Mouse (Mus musculus) intestine, postnatal 0 days (tissue): Measurements from ENCODE around the gene Frmd4b. TPM values are rescaled to one million over a fixed set of nuclear protein-coding genes. Genes with fewer than 3 reads are reported as not detected.

Experiments used
- ATAC-seq: fragments of 200-750 bp; cut with Nextera tagmentation; 2 replicates; pipeline ENCODE4 v1.8.0; 2017; ENCODE audit warnings: mild to moderate bottlenecking, moderate TSS enrichment, moderate library complexity
- H3K27ac ChIP-seq: fragments of 300-500 bp; sonication (generic); 2 replicates; pipeline ENCODE4 v1.5.1; 2014; ENCODE audit warnings: mild to moderate bottlenecking, low read depth, low read length, moderate library complexity
- H3K27me3 ChIP-seq: fragments of 300-500 bp; sonication (generic); replicated peaks from 2 replicates; pipeline ENCODE4 v1.6.1; 2014; ENCODE audit warnings: low read length, mixed read lengths; ENCODE audit not compliant: control insufficient read depth, insufficient read depth
- H3K36me3 ChIP-seq: fragments of 300-500 bp; sonication (generic); 2 replicates; pipeline ENCODE4 v1.6.1; 2014; ENCODE audit warnings: mild to moderate bottlenecking, moderate library complexity; ENCODE audit not compliant: control insufficient read depth, insufficient read depth
- H3K4me1 ChIP-seq: fragments of 300-500 bp; sonication (generic); replicated peaks from 2 replicates; pipeline ENCODE4 v1.6.1; 2014; ENCODE audit warnings: antibody characterized with exemption, low read length, mixed read lengths; ENCODE audit not compliant: control insufficient read depth, insufficient read depth
- H3K4me2 ChIP-seq: fragments of 300-500 bp; sonication (generic); replicated peaks from 2 replicates; pipeline ENCODE4 v1.6.1; 2014; ENCODE audit warnings: low read depth, mild to moderate bottlenecking, moderate library complexity
- H3K4me3 ChIP-seq: fragments of 300-500 bp; sonication (generic); 2 replicates; pipeline ENCODE4 v1.5.1; 2014; ENCODE audit warnings: low read depth, low read length
- H3K9ac ChIP-seq: fragments of 300-500 bp; sonication (generic); 2 replicates; pipeline ENCODE4 v1.6.1; 2014; ENCODE audit warnings: mild to moderate bottlenecking, low read depth, low read length
- H3K9me3 ChIP-seq: fragments of 300-500 bp; sonication (generic); 2 replicates; pipeline ENCODE4 v1.6.1; 2016; ENCODE audit warnings: mixed run types; ENCODE audit not compliant: control insufficient read depth
- CTCF ChIP-seq: sonication (generic); IDR thresholded peaks from 2 replicates; pipeline ENCODE4 v1.5.1; 2016; ENCODE audit warnings: low read depth, mild to moderate bottlenecking, control low read depth, antibody characterized with exemption, moderate library complexity
- WGBS: fragments of 180-500 bp; shearing (Covaris S2); extraction: QIAGEN DNeasy Blood & Tissue Kit; methylation state at CpG from one replicate; pipeline ENCODE4 v1.1.7; 2014; 5-methylcytosine and 5-hydroxymethylcytosine counted together
- polyA plus RNA-seq: library from polyadenylated mRNA; unstranded; fragments of >200 nt; fragmentation: Nextera tagmentation; extraction: Ambion mirVana; gene quantifications from 2 replicates; pipeline ENCODE4 v1.2.1, GENCODE M21; 2015

Frmd4b gene
- polyA plus RNA-seq, 1 experiment from 2014 or later: 5.1 TPM

DNA sequence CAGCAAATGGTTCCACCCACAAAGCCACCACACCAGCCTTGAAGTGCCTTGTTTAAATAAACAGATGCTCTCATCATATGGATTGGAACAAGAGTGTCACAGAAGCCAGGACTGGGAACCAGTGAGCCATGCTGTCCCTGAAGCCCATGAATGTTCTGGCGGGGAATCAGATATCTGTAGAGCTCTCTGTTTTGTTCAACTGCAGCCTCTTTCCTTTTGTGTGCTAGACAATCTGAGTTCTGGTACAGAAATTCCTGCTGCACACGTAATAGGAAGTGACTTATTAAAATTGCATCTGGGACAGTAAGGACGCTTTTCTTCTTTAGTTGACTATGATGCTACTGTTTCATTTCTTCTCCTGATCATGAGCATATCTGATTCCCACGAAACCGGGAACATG is 173.2 kb downstream of the Frmd4b start:
- TF ChIP-seq CTCF: no peak
- Histone ChIP-seq H3K9ac (no peak overlapping the region), H3K27ac (no peak overlapping the region), H3K4me2 (no peak overlapping the region), H3K9me3 (no peaks in the 10 kb centered on the region), H3K27me3 (no peaks in the 10 kb centered on the region), H3K4me1 (no peaks in the 10 kb centered on the region), H3K4me3 (no peak overlapping the region), H3K36me3 (no peaks in the 10 kb centered on the region)
- WGBS: 83% methylated on average over 5 of the region's 5 CpGs
- ATAC-seq: no peak

DNA sequence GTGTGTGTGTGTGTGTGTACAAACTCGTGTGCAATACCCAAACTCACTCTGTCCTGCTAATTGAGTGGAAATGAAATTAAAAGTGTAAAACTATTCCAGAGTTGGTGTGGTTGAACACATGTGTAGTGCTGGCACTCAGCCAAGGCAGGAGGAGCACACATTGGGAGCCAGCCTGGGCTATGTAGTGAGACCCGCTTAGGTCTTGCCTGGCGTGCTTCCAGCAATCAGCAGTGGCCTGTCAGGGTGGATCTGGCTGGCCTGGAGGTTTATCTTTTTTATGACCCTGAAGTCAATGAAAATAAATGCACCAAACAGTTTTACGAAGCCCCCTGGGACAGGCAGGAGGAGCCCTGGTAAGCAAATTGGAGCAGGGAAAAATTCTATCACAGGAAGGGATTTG is 173.8 kb downstream of the Frmd4b start:
- WGBS: 42% methylated on average over 4 of the region's 4 CpGs
- no peak for TF ChIP-seq CTCF
- no peaks in the 10 kb centered on the region for H3K4me1 ChIP-seq
- no peaks in the 10 kb centered on the region for H3K36me3 ChIP-seq
- no peak overlapping the region for H3K4me2 ChIP-seq
- H3K27me3 ChIP-seq: no peaks in the 10 kb centered on the region
- ATAC-seq: no peak
- H3K9me3 ChIP-seq: no peaks in the 10 kb centered on the region
- no peak overlapping the region for H3K9ac ChIP-seq
- no peak overlapping the region for H3K27ac ChIP-seq
- H3K4me3 ChIP-seq: no peak overlapping the region

DNA sequence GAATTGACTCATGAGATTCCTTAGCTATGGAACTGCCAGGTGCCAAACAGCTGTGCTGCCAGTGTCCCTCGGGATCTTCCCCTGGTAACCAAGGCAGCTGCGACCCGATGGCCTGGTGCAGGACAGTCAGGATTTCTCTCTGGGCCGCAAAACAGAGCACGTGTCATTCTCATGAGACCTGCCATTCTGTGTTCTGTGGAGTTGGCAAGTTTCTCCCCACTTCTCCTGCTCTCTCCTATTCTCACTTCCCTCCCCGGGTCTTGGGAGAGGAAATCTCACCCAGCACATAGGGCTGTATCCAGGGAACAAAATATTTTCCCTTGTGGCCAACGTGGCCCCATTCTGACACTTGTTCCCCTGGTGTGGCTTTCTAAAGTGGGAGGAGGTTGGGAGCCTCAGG is 176.0 kb downstream of the Frmd4b start:
- H3K4me3 ChIP-seq: no peak overlapping the region
- TF ChIP-seq CTCF: no peak
- no peak overlapping the region for H3K9ac ChIP-seq

DNA sequence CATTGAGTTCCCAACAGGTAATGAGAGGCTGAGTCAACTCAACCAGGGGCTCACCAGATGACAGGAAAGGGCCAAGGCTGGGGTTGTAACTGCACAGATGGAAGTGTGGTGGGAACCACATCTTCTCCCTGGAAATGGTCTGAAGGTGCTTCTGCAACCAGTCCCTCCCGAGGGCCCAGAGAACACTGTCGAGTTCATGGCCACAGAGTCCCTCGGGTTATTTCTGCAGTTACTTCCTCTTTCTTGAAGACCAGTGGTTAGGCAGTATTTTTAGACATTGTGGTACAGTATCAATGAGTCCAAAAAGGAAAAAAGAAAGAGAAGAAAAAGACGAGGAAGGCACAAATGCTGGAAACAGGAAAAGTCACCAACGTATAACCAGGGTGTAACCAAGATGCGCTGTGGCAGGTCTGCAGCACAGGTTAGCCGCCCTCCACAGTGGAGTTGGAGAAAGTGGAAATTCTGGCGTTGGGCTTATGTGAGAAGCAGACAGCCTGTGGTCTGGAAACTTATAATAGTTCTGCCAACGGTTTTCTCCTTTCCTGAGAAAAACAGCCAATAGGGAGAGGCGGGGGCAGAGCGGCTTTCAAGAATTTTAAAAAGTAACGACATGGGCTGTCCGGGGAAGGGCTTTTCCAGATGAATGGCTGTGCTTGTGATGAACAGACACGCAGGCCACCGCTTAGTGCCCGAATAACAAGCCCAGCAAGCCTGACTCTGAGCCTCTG is 178.3 kb downstream of the Frmd4b start:
- 76% methylated on average over 16 of the region's 16 CpGs for WGBS
- TF ChIP-seq CTCF: no peak
- no peak overlapping the region for H3K4me2 ChIP-seq

More for the DNA sequence above, 176.0 kb downstream of the Frmd4b start:
- H3K4me2 ChIP-seq: no peak overlapping the region
- WGBS: 65% methylated on average over 7 of the region's 7 CpGs
- no peak overlapping the region for H3K27ac ChIP-seq
- H3K4me1 ChIP-seq: no peaks in the 10 kb centered on the region
- H3K9me3 ChIP-seq: no peaks in the 10 kb centered on the region
- ATAC-seq: no peak
- H3K36me3 ChIP-seq: no peaks in the 10 kb centered on the region
- no peaks in the 10 kb centered on the region for H3K27me3 ChIP-seq

DNA sequence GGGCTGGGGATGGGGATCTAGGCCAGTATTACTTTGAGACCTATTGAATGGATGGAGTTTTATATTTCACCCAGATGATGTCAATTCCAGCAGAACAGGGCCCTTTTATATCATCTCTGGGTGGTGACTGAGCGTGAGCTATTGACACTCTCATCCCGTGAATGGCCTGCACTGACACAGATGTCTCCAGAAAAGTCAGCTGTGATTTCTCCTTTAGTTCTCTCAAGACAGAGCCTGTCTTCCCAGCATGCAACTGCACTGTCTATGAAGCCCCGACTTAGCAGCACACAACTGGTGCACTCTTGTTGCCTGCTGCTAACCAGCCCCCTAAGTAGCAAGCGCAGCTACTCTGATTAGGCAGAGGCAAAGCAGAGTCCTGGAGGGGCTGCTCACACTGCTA is 182.6 kb downstream of the Frmd4b start:
- Histone ChIP-seq H3K4me1 (0 out of 2 replicates have a peak, but pooled peaks cover 5% of the 10 kb centered on the region), H3K27ac (no peak overlapping the region), H3K36me3 (no peaks in the 10 kb centered on the region), H3K9me3 (no peaks in the 10 kb centered on the region), H3K27me3 (no peaks in the 10 kb centered on the region), H3K4me2 (no peak overlapping the region), H3K9ac (no peak overlapping the region), H3K4me3 (no peak overlapping the region)
- 82% methylated on average over 4 of the region's 4 CpGs for WGBS
- no peak for TF ChIP-seq CTCF
- no peak for ATAC-seq

More for the DNA sequence above, 178.3 kb downstream of the Frmd4b start:
- Histone ChIP-seq H3K27ac (no peak overlapping the region), H3K27me3 (no peaks in the 10 kb centered on the region), H3K9ac (no peak overlapping the region), H3K36me3 (no peaks in the 10 kb centered on the region), H3K4me3 (no peak overlapping the region), H3K4me1 (no peaks in the 10 kb centered on the region), H3K9me3 (no peaks in the 10 kb centered on the region)
- no peak for ATAC-seq

DNA sequence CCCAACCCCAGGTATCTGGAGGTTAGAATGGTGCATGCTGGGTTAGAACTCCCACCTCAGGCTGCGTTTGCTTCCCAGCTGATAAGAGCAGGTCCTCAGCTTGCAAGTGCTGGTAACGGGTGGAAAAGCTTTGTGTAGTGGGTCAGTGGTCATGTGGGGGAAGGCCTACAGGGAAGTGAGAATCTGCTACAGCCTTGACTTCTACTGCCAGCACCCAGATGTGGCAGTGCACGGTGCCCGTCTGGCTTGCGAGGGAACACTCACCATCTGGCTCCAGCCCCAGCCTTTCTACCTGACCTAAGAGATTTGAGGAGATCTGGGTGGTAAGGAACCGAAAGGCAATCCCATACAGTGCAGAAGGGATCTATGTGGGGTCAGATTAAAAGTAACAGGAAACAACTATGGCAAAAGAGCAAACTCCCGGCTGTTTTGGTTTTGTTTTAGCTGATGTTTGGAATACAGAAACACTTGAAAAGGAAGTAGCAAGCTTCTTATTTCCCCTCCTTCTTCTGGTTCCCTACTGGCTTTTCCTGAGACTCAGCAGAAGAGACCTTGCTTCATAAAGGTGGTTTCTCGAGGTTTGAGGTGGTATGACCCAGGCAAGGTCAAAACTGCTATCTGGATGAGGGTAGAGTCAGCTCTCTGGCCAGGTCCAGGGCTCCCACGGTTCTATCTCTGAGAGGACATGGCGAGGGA is 185.9 kb downstream of the Frmd4b start:
- 0 out of 2 replicates have a peak, but pooled peaks cover 5% of the 10 kb centered on the region for H3K4me1 ChIP-seq
- no peak overlapping the region for H3K4me3 ChIP-seq
- H3K4me2 ChIP-seq: no peak overlapping the region
- H3K27me3 ChIP-seq: no peaks in the 10 kb centered on the region
- TF ChIP-seq CTCF: no peak
- no peaks in the 10 kb centered on the region for H3K9me3 ChIP-seq
- no peak for ATAC-seq
- H3K36me3 ChIP-seq: no peaks in the 10 kb centered on the region
- 80% methylated on average over 10 of the region's 10 CpGs for WGBS
- H3K9ac ChIP-seq: no peak overlapping the region
- H3K27ac ChIP-seq: no peak overlapping the region
